Mouse (Mus musculus): ENCODE measurements at regions not wholly inside any gene's neighbourhood (a gene's known extent, or its start where the extent isn't known, plus 50 kb on each side); places are given as distances from the start of the nearest gene placed in this dataset.
"Not testable (repeated sequence)": the region's sequence is repeated elsewhere in the genome, so short reads cannot be mapped to it uniquely, and the experiment has no call there.

GRCm38 (mm10) chr10:111354607-111355006 is 56.1 kb downstream of the Bbs10 start:
- no peak for DNase-seq (ENCODE audit: low spot score)

DNA sequence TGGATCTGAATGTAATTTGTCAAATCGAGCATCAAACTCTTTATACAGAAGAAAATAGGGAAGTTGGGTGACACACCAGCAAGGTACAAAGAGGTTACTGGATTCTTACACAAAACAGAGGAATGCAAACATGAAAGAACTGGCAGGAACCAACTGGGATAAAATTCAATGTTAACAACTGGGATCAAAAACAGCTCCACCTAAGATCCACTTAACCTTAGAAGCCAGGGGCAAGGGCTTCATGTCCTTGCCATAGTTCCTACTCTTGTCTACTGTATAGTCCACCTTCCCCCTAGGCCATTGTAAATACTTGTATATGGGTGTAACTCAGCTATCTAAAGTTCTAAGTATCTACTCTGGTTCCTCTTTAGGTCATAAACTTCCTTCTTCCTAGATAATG is 59.9 kb downstream of the Bbs10 start:
- not testable (repeated sequence) for DNase-seq (ENCODE audit: low spot score)

- no peak for DNase-seq (ENCODE audit: low spot score)
Observed at GRCm38 (mm10) chr10:111361749-111362435, 63.4 kb downstream of the Bbs10 start.

- no peak for DNase-seq (ENCODE audit: low spot score)
Observed at GRCm38 (mm10) chr10:111363729-111364617, 65.5 kb downstream of the Bbs10 start.

DNA sequence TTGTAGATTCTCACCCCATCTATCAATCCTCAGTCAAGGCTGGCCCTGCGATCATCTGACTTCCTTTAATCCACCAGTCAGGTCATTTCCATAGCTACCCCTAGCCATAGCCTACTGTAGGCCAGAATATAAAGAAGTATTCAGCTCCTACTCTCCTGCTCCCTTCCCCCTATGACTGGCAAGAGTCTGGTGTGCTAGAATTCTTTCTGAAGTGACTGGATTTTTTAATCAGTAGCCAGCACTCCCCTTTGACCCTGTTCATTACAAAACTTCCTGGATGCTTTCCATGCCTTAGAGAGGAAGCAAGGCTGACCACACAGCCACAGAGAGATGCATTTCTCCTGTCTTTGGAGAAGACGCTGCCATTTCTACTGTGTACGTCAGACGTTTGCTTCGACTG is 66.5 kb downstream of the Bbs10 start:
- DNase-seq (ENCODE audit: low spot score): no peak

DNA sequence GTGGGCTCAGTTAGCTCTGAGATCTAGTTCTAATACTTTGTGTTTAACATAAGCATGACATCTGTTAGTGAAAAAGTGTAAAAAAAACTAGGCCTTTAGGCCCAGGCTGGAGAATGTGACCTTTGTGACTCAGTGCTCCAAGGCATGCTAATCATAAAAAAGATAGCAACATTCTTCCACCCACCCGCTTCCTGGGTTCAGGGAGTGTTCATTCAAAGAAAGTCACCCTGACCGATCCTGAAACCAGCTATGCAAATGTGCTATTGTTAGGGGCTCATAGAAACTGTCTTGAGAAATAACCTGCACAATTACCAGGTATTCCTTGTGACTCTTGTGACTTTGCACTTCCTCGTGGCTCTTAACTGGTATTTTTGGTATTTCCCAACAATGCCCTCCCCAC is 70.6 kb downstream of the Bbs10 start:
- DNase-seq (ENCODE audit: low spot score): not testable (repeated sequence)

DNA sequence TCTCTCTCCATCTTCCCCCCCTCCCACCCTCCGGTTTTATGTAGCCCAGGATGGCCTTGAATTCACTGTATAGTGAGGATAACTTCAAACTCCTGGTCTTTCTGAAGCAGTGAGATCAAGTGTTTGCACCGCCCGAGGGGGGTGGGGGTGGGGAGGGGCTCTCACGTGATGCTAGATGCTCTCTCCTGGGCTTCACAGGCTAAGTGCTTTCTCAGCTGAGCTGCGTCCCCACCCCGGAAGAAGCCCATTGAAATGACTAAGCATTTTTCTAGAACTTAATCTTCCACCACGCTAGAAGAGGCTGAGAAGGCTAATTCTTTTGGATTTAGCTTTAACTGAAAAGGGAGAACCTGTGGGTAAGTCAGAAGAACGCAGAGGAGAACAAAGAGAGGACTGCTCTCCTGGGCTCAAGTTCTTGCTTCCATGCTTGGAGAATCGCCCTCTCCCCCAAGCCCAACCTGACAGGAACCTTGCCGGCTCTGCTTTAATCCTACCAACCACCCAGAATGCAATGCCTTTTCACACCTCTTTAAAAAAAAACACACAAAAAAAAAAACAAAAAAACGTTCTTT is 79.7 kb downstream of the Bbs10 start:
- DNase-seq (ENCODE audit: low spot score): no peak

- DNase-seq (ENCODE audit: low spot score): no peak
Observed at GRCm38 (mm10) chr10:111381689-111382088, 83.2 kb downstream of the Bbs10 start.

GRCm38 (mm10) chr10:111382206-111382930 is 83.9 kb downstream of the Bbs10 start:
- no peak for DNase-seq (ENCODE audit: low spot score)

DNA sequence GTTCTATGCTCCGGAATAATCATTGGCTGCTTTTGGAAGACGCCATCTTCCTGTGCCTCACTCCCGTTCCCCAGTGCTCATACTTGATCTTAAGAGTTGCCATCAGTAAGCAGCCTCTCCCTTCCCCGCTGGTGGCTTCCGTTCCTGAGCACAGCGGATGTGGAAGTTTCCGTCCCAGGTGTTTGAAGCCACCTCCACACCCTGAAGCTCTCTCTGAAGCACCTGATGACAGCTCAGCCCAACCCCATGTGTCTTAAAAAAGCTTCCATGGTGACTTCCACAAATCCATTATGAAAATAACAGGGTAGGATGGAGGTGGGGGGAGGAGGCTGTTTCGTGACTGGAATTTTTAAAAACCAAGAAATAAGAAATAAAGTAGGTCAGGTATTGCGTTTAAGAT is 87.1 kb downstream of the Bbs10 start:
- no peak for DNase-seq (ENCODE audit: low spot score)

DNA sequence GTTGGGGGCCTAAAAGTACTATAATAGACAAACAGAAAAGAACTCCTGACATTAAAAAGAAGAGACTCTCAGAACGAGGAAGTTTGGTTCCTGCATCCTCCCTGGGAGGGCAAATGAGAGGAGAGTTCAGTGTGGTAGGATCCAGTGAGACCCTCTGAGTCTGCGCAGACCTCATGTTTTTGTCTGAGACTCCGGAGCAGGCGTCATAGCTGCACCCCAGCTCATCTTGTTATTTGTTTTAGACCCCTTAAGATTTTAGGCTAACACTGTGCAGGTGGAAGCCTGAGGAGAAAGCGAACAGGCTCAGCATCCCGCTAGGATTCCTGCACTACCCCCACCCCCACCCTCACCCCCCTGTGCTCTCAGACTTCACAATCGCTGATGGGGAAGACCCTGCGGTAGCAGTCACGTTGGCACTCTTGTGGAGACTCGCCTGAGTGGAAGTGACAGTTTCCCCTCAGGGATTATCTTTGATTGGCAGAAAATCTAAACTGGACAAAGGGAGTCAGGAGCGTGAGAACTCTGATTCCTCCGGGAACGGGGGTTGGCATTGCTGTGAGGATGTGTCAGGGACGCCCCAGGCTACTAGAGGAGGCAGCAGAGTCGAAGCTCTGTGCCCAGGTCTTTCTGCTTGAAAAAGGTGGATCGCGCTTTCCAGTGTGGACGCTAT is 85.0 kb upstream of the Nap1l1 start:
- no peak for DNase-seq (ENCODE audit: low spot score)

DNA sequence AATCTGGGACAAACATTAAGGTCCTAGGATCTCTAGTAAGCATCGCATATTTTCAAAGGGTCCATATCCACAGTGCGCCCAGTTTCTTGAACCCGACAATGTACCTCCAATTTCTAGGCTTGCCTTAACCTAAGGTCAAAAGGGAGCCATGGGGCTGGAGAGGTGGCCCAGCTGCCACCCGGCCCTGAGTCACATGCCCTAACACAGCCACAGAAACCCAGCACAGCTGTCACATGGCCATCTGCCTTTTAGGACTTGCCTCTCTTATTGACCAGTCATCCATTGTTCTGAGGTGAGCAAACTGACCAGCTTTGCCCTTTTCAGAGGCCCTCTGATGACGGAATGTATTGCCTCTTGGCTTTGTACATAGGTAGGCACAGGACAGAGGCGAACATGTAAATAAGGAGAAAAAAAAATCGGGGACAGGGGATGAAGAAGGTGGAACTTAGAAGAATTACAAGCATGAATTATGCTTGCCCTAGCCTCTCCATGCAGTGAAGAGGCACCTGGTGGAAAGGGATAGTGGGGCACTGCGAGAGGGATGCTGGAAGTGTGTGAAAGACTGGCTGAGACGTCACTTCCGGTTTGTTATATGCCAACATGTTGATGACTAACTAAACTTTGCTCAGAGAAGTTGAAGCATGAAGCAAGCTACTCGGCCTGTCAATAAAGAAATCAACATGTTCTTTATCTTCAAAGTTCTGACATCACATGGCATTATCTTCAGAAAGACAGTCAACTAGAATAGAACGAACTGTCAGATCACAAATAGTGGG is 84.3 kb upstream of the Nap1l1 start:
- no peak for DNase-seq (ENCODE audit: low spot score)

GRCm38 (mm10) chr10:111389890-111390289 is 83.1 kb upstream of the Nap1l1 start:
- DNase-seq (ENCODE audit: low spot score): peak; percentile 15

DNA sequence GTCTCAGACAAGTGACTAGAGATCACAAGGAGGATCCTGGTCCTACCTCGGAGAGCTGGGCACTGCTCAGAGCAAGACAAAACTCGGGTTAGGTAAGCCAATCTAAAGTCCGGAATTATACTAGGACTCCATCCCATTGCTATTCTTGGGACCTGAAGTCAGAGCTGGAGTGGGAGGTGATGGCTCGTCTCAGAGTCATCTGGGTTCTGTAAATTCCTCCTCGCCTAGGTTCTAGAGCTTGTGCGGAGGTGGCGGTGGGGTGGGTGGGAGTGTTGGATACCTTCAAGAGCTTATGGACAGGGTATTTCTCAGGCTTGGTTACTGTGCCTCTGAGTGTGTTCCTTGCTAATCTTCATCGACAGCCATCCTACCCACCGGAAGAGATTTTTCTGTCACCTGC is 78.6 kb upstream of the Nap1l1 start:
- no peak for DNase-seq (ENCODE audit: low spot score)

DNA sequence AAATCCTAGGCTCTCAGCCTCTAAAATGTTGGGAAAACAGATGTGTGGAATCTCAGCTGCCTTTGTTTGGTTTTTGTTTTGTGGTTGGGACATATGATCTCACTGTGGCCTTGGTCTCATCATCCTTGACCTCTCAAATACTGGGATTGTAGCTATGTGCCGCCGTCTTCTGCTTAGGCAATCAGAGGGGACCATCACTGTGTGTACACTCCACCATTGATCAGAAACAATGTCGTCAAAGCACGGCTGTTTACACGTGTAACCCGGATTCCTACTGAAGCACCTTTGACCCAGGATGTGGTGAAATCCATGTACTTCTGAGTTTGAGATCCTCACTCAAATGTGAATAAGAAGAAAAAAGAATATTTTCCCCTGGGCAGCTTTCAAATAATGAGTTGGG is 68.0 kb upstream of the Nap1l1 start:
- no peak for DNase-seq (ENCODE audit: low spot score)

- DNase-seq (ENCODE audit: low spot score): no peak
Observed at GRCm38 (mm10) chr10:111408887-111409286, 64.1 kb upstream of the Nap1l1 start.

GRCm38 (mm10) chr10:111409497-111409896 is 63.5 kb upstream of the Nap1l1 start:
- no peak for DNase-seq (ENCODE audit: low spot score)

GRCm38 (mm10) chr10:111410121-111410520 is 62.9 kb upstream of the Nap1l1 start:
- no peak for DNase-seq (ENCODE audit: low spot score)

DNA sequence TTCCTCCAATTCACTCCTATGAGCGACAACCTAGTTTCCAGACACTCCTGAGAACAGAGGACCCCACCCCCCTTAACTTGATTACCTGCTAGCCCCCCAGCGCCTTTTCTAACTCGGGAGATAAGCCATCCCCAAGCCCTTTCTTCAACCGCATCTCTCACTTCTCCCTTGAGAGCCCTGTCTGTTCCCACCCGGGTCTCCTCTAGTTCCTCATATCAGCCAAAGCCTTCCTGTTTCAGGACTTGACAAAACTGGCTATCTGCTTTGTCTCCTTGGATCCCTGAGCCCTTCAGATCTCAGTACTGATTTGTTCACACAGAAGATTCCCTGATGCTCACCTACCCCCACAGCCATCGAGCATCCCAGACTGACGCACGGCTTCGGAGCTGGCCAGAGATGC is 61.5 kb upstream of the Nap1l1 start:
- no peak for DNase-seq (ENCODE audit: low spot score)

GRCm38 (mm10) chr10:111416611-111417130 is 56.4 kb upstream of the Nap1l1 start:
- no peak for DNase-seq (ENCODE audit: low spot score)
